Mouse (Mus musculus) kidney, adult 2 months (tissue): ENCODE results near the gene D830030K20Rik. TPM values are rescaled to one million over a fixed set of nuclear protein-coding genes. Genes with fewer than 3 reads are reported as not detected.
"Not testable (repeated sequence)": the region's sequence is repeated elsewhere in the genome, so short reads cannot be mapped to it uniquely, and the experiment has no call there.

ENCODE experiments used
- DNase-seq: peaks from one replicate; pipeline ENCODE4 v3.0.0; 2021
- H3K27ac ChIP-seq: fragments of 200-500 bp; 2 replicates; pipeline ENCODE4 v1.5.1; 2012; ENCODE audit warnings: low read depth, low read length, control low read depth, inconsistent platforms; ENCODE audit not compliant: insufficient read depth
- H3K27me3 ChIP-seq: fragments of 200-500 bp; replicated peaks from 2 replicates; pipeline ENCODE4 v1.6.1; 2012; ENCODE audit warnings: mild to moderate bottlenecking, moderate library complexity, low read length, inconsistent platforms; ENCODE audit not compliant: control insufficient read depth, insufficient read depth
- H3K36me3 ChIP-seq: fragments of 200-500 bp; 2 replicates; pipeline ENCODE4 v1.6.1; 2012; ENCODE audit warnings: mild to moderate bottlenecking, moderate library complexity, low read length, inconsistent platforms; ENCODE audit not compliant: control insufficient read depth, insufficient read depth
- H3K4me1 ChIP-seq: fragments of 200-500 bp; 2 replicates; pipeline ENCODE4 v1.6.1; 2011; ENCODE audit warnings: low read length; ENCODE audit not compliant: control insufficient read depth, insufficient read depth
- H3K4me3 ChIP-seq: fragments of 200-500 bp; 2 replicates; pipeline ENCODE4 v1.5.1; 2011; ENCODE audit warnings: mild to moderate bottlenecking, low read depth, low read length, control low read depth; ENCODE audit not compliant: insufficient read depth
- WGBS: fragments of 180-500 bp; shearing (Covaris S2); methylation state at CpG from one replicate; pipeline ENCODE4 v1.1.7; 2018; 5-methylcytosine and 5-hydroxymethylcytosine counted together
- polyA plus RNA-seq: library from polyadenylated mRNA; depleted of rRNA; stranded (reverse); fragments of >200 nt; gene quantifications from 2 replicates; pipeline ENCODE4 v1.2.3, GENCODE M21; 2012; rRNA removed

Gene D830030K20Rik
- 0.11 and 0.20 TPM in 2 replicates for polyA plus RNA-seq

- H3K4me1 ChIP-seq, H3K27me3 ChIP-seq, H3K36me3 ChIP-seq, H3K27ac ChIP-seq: not testable (repeated sequence)
- 2% methylated on average over 31 of the region's 62 CpGs for WGBS
- H3K4me3 ChIP-seq, result peak within 1 kb of the TSS; percentile 18; the same call in 1 of the 2 replicates
- DNase-seq, result peak; percentile 1
These were observed at the start of gene D830030K20Rik for GRCm38 (mm10) chr14:3208272-3209152. TSS of gene D830030K20Rik (plus strand) at chr14:3208488.

DNA sequence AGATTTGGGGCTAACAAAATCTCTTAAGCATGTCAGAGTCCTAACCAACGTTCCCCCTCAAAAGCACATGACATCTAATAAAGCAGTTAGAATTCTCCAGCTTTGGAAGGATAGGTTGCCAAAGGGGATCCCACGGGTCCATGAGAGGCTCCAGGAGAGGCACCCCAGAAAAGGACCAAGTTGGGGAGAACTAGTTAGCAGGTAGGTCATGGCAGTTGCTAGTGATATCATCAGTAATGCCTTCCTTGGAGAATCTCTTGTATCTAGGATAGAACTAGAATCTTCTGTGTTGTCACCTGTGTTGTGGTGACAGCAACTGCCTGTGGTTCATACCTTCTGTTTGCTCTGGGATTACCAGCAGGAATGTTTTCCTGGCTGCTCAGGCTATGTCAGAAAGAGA lies 20.3 kb upstream of the D830030K20Rik start, which contains the start of gene Gm5795:
Gene Gm5795 (plus strand): TSS at position 301 of the 400 bp plus-strand sequence.
- H3K4me1 ChIP-seq, H3K27me3 ChIP-seq, H3K4me3 ChIP-seq, DNase-seq, H3K27ac ChIP-seq, H3K36me3 ChIP-seq: not testable (repeated sequence)
- no CpG with 5 or more reads among the region's 2 CpGs for WGBS

GRCm38 (mm10) chr14:3209367-3209766 lies 1.1 kb downstream of the D830030K20Rik start:
- not testable (repeated sequence) for H3K36me3 ChIP-seq, H3K4me1 ChIP-seq, DNase-seq, H3K27me3 ChIP-seq, H3K27ac ChIP-seq, H3K4me3 ChIP-seq
- WGBS, result 12% methylated on average over 9 of the region's 11 CpGs

DNA sequence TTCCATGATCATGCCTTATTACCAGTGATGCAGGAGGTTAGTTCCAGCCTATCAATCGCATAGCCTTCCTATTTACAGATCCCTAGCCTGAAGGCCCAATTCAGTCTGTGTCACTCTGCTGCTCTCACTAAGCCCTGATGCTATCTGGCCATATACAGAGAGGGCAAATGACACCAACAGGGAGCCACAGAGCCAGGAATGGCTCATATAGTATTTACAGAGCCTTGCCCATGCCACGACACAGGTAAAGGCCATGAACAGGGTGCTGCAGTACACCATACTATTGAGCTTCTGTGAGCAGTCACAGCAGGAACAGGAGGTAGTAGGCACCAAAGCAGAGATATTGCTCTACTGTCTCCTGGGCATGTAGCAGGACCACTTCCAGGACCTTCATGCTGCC lies 54.2 kb downstream of the D830030K20Rik start:
- not testable (repeated sequence) for H3K4me3 ChIP-seq, H3K27me3 ChIP-seq, H3K4me1 ChIP-seq, H3K27ac ChIP-seq, H3K36me3 ChIP-seq
- 82% methylated on average over 2 of the region's 2 CpGs for WGBS
- DNase-seq, result peak; percentile 0

Other genes with a start within 250 kb of the D830030K20Rik start
- gene Gm2888, start 178.5 kb upstream of the D830030K20Rik start, polyA plus RNA-seq, result not detected in 2 replicates
- 0.07 and 0.11 TPM in 2 replicates for gene Gm2897, start 159.2 kb upstream of the D830030K20Rik start, polyA plus RNA-seq
- gene Gm10340, start 74.5 kb upstream of the D830030K20Rik start, polyA plus RNA-seq, result not detected in 2 replicates
- not detected in 2 replicates for gene Gm5795, start 20.2 kb upstream of the D830030K20Rik start, polyA plus RNA-seq
- not detected in 2 replicates for gene Gm2956, start 124.1 kb downstream of the D830030K20Rik start, polyA plus RNA-seq
- not detected in 2 replicates for gene Gm10413, start 186.6 kb downstream of the D830030K20Rik start, polyA plus RNA-seq
- not detected in 2 replicates for gene Gm10409, start 204.1 kb downstream of the D830030K20Rik start, polyA plus RNA-seq
- not detected in 2 replicates for gene Gm3005, start 219.6 kb downstream of the D830030K20Rik start, polyA plus RNA-seq
- not detected in 2 replicates for gene Gm10408, start 240.9 kb downstream of the D830030K20Rik start, polyA plus RNA-seq